Mouse (Mus musculus): Measurements from ENCODE around the gene Dact3. TPM values are rescaled to one million over a fixed set of nuclear protein-coding genes. Genes with fewer than 3 reads are reported as not detected.

The Dact3 gene
- total RNA-seq, 2 experiments from 2014 or later = 11.2 to 11.7 TPM

DNA sequence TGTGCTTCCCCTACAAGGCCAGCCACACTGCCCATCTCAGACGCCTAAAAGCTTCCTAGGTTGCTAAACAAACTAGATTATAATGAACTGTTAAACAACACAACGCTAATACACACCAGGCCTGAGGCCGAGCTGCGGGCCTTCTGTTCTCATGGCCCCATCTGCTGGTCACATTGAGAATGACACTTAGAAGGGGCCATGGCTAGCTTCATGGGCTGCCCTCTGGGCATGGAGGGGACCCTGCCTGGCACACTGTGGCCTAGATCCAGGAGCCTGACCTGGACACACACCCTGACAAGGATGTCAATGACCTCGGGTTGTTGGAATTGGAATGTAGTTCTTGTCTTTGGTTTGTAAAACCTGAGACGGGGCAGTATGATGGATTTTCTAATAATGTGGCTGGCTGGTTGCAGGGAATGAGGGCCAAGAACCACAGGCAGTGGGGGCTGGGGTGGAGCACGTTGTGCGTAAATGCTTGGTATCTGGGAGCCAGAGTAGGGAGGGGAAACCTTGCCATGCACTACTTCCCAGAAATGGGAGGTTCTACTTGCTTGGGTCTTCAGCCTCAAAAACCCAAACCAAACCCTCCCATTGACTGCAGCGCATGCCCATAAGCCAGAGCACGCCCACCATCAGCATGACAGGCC lies 38.8 kb downstream of the Dact3 start:
- intact Hi-C loops (cut with DNase I) = loop anchor here (1.0 to 5.0 kb wide), 2 partner anchors 19 to 87 kb away; no protein-coding TSS in a partner anchor
- peak; percentile 82 to 83 for DNase-seq

DNA sequence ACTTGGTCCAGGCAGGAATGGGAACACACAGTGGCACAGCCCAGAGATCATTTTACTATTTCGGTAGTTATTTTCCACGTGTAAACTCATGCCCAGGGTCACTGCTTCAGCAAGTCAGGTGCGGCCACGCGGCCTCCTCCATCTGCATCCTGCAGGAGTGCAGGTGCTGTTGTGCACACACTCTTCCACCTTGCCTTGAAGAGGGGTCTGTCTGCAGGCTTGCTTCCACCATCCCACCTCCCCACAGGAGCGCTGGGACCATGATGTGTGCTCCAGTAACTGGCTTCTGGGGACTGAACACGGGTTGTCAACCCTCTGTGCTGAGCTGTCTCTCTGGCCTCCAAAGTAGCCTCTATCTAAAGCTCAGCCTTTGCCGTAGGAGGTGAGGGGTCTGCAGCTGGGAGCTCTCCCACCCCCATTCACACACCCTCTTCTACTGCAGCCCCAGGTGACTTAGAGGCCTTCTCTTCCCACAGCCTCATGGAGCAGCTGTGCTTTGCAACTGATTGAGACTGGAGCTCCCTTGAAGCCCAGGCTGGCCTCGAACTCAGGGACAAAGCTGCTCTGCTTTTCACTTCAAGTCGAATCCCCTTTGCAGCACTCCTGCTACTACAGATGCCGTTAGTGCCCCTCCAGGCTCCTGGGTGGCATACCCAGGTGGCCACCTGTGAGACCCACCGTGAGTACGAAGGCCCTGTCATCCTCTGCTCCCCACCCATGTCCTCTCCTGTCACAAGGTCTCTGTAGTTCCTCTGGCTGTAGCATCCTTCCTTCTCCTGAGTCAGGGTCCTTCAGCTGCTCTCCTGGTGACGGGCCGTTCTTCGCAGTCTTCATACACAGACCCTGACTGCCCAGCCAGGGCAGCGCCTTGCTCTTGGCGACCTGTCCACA lies 39.6 kb downstream of the Dact3 start:
- intact Hi-C loops (cut with DNase I) = loop anchor here (5.0 kb wide), 1 partner anchor 87 kb away; no protein-coding TSS in a partner anchor
- DNase-seq = no peak

- no peak for DNase-seq
- intact Hi-C loops (cut with DNase I) = no loop called here
Measured at GRCm38 (mm10) chr7:16915461-16916340, 40.6 kb downstream of the Dact3 start.

GRCm38 (mm10) chr7:16916342-16917265 lies 41.5 kb downstream of the Dact3 start:
- DNase-seq = no peak
- intact Hi-C loops (cut with DNase I) = no loop called here

- intact Hi-C loops (cut with DNase I) = no loop called here
- no peak for DNase-seq
Measured at GRCm38 (mm10) chr7:16917447-16917846, 42.3 kb downstream of the Dact3 start.

GRCm38 (mm10) chr7:16918014-16918413 lies 42.9 kb downstream of the Dact3 start:
- DNase-seq = no peak

GRCm38 (mm10) chr7:16918670-16919069 lies 43.6 kb downstream of the Dact3 start:
- DNase-seq = no peak
- intact Hi-C loops (cut with DNase I) = no loop called here

More at GRCm38 (mm10) chr7:16918014-16918413, 42.9 kb downstream of the Dact3 start:
- intact Hi-C loops (cut with DNase I) = no loop called here

- no peak for DNase-seq
- intact Hi-C loops (cut with DNase I) = no loop called here
Measured at GRCm38 (mm10) chr7:16919395-16920149, 44.5 kb downstream of the Dact3 start.

DNA sequence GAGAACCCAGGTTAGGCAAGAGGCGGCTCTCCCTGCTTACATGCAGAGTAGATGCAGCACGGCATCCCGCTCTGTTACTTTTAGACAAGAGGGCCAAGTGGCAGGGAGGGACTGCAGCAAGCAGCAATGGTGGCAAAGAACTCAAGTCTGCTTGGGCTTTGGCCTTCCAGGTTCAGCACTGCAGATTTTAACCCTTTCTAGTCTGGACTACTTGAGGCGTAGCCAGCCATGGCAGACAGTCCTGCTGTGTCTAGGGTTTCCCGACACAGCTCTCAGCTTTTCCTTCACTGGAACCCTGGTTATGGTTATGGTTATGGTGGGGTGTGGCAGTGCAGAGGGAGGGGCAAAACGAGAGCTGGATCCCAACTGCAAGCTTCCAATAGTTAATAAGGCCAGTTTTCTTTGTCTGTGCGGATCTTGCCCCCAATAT lies 45.0 kb downstream of the Dact3 start:
- DNase-seq = no peak
- intact Hi-C loops (cut with DNase I) = no loop called here

DNA sequence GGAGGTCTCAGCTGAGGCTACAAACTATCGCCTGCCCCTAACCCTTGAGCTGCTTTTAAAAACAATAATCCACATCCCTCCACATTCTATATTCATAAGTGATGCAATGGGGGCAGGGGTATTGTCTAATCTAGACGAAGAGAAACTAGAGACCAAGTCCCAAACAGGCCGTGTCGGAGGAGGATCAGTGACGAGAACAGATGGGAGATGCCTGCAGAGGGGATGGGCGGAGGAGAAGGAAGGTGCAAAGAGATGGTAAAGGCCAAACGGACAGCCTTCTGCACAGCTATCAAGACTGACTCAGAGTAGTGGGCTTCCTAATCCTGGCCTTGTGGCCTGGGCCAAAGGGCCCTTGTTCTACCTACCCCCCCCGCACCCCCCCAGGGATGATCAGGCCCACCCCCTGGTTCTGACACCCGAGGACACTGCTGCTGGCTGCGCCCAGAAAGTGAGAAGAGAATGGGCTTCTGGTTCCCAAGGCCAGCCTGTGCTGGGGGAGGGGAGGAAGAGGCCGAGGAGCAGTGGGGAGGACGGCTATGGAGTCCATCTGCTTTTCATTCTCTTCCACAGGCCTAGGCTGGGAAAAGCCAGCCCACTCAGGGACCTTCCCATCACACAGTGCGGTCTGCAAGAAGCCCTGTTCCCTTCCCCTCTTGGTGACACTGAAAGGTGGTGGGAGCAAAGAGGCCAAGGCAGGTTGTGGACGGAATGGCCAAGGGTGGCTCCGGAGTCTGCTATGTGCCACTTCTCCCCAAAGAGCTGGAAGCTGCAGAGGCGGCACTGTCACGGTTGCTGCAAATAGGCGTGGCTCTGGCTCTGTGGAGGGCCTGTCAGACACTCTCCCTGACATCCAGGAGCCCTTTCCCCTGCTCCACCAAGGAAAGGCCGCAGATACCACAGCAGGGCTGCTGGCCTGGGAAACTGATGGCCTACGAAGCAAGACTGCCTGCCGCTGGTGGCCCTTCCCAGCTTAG lies 46.0 kb downstream of the Dact3 start:
- DNase-seq = no peak
- intact Hi-C loops (cut with DNase I) = no loop called here

DNA sequence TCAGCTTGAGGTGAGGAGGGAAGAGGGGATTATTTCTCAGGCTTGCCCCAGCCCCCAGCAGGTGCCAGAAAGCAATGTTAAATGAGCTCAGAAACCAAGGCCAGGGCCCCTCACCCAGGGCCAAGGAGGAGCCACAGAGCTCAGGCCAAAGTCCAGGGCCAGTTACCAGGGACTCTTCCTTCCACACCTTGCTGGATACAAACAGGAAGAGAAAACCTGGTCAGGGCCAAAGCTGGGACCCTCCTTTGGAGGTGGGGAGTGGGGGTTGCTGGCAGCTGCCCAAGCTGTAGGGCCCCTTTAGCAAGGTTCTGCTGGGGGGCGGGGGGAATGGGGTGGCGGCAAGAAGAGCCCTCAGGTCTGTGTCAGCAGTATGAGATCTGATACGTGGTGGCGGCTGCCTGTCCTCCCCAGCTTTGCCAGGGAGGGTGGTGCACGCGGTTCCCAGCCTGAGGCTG lies 46.8 kb downstream of the Dact3 start:
- DNase-seq = no peak
- intact Hi-C loops (cut with DNase I) = no loop called here

DNA sequence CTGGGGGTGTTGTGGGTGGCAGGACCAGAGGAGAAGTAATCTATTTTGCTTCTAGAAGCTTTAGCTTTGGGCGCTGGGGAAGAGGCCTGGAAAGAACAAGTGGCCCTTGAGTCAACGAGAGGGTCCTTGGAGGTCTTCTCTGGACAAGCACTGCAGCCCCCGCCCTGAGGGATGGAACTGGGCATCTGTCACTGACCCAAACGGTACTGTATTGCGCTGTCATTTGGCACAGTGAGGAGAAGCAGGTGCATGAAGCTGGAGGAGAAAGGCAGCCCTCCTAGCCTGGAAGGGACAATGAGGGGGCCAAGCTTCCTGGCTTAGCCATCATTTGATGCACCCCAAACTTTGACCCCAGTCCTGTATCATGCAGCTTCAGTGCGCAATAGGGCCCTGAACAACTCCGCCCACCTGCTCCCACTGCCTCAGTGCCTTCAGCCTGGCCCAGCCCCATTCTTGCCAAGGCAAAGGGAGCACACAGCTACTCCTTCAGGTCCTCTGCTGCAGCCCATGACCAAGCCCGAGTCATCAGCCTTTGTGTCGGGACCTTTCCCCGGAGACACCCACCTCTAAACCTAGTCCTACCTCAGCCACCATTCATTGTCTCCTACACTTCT lies 47.4 kb downstream of the Dact3 start:
- DNase-seq = no peak
- intact Hi-C loops (cut with DNase I) = no loop called here

GRCm38 (mm10) chr7:16923283-16924036 lies 48.3 kb downstream of the Dact3 start:
- DNase-seq = no peak
- intact Hi-C loops (cut with DNase I) = no loop called here

GRCm38 (mm10) chr7:16924037-16924834 lies 49.1 kb downstream of the Dact3 start, which contains the start of gene Calm3:
Gene Calm3, minus strand, starts transcription at chr7:16924114.
- intact Hi-C loops (cut with DNase I) = no loop called here
- peak; percentile 99 to 100 for DNase-seq

DNA sequence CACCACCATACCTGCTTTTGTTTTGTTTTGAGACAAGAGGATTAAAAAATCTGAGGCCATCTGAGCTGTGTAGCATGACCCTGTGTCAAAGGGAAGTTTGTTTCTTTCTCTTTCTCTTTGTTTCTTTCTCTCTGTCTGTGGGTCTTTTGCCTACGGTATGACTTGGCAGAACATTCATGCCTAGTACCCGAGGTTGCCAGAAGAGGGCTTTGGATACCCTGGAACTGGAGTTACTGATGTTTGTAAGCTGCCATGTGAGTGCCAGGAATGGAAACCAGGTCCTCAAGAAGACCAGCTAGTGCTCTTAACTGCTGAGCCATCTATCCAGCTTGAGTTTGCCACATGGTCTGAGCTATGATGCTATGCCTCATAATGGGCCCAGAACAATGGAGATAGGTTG lies 53.2 kb downstream of the Dact3 start:
- no peak for DNase-seq
- intact Hi-C loops (cut with DNase I) = no loop called here

DNA sequence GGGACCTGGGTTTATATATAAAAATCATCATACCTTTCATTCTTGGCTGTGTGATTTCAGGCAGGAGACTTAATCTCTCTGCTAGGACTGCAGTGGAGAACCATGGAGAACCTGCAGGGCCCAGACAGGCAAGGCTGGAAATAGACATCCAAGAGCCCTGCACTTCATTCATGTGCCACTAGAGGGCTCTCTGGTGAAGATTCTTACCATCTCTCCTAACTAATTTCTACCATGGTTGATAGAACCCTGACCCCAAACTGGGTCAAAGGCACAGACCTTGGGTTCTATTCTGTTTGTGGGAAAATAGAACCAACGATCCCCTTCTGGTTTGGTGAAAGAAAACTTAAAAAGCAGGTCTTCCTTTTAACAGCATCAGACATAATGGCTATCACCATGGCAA lies 55.7 kb downstream of the Dact3 start:
- intact Hi-C loops (cut with DNase I) = no loop called here
- DNase-seq = peak; percentile 71 to 78

Data from heart, postnatal 36 days (tissue).